ENCODE assay signal across 29 mouse cellular contexts in genomic region chr7:127681888-127682553, GRCm38 (mm10). TPM values are rescaled to one million over a fixed set of nuclear protein-coding genes. Genes with fewer than 3 reads are reported as not detected.
DNase-seq lines count a peak whose midpoint lies in the region; ATAC-seq and TF ChIP-seq lines count a peak whose summit lies in the region.
"Had no signal": no experiment of that assay in that cellular context is flagged by ENCODE, and none has a peak within 500 bp of the region (broad histone marks: within the 10 kb centered on the region; RNA-seq: fewer than 3 reads in every experiment).

No protein-coding gene starts in this region.

- H3K36me3 ChIP-seq in intestine, postnatal 0 days (ENCODE audit: control insufficient read depth, insufficient read depth) = no peaks in the 10 kb centered on the region
- no peaks in the 10 kb centered on the region for H3K36me3 ChIP-seq in intestine, embryonic 16.5 days (ENCODE audit: control insufficient read depth, insufficient read depth, low read length)
- peaks cover 0 to 2% of the 10 kb centered on the region in 2 experiments; a peak in 1 of 4 replicates for H3K36me3 ChIP-seq in MEL (ENCODE audit: control insufficient read depth in 1 of 2, insufficient read depth in 2 of 2, low read length in 2 of 2)
- peaks cover 2% of the 10 kb centered on the region; the same call in 1 of the 2 replicates for H3K36me3 ChIP-seq in neural tube, embryonic 15.5 days
- H3K36me3 ChIP-seq: heart, embryonic 15.5 days; hindbrain, embryonic 15.5 days; lung, embryonic 15.5 days had no signal

- no peak overlapping the region for H3K9ac ChIP-seq in intestine, postnatal 0 days (ENCODE audit: low read depth, low read length)
- H3K9ac ChIP-seq in intestine, embryonic 16.5 days (ENCODE audit: low read depth, low read length) = no peak overlapping the region
- H3K9ac ChIP-seq in MEL (ENCODE audit: control insufficient read depth, low read depth, low read length, poor library complexity, severe bottlenecking) = no peak overlapping the region
- no peak overlapping the region for H3K9ac ChIP-seq in neural tube, embryonic 15.5 days (replicated peaks)
- H3K9ac ChIP-seq: embryonic facial prominence, embryonic 12.5 days; forebrain, embryonic 13.5 days; heart, embryonic 15.5 days; hindbrain, embryonic 15.5 days; lung, embryonic 15.5 days had no signal

- no peak for TF ChIP-seq POLR2A in MEL (IDR thresholded peaks at IDR 0.05; ENCODE audit: control insufficient read depth in 1 of 2, insufficient read depth in 1 of 2, low read depth in 1 of 2, low read length in 2 of 2, poor library complexity in 1 of 2)

- TF ChIP-seq RAD21 in MEL (IDR thresholded peaks at IDR 0.05; ENCODE audit: low read depth, low read length) = no peak

- no peaks in the 10 kb centered on the region for H3K27me3 ChIP-seq in intestine, postnatal 0 days (replicated peaks; ENCODE audit: control insufficient read depth, insufficient read depth, low read length)
- no peaks in the 10 kb centered on the region for H3K27me3 ChIP-seq in intestine, embryonic 16.5 days (replicated peaks; ENCODE audit: control insufficient read depth, insufficient read depth, low read length)
- no peaks in the 10 kb centered on the region for H3K27me3 ChIP-seq in MEL (ENCODE audit: control insufficient read depth in 1 of 2, insufficient read depth in 2 of 2, low read length in 2 of 2)
- H3K27me3 ChIP-seq in neural tube, embryonic 15.5 days (replicated peaks) = no peaks in the 10 kb centered on the region
- H3K27me3 ChIP-seq: embryonic facial prominence, embryonic 12.5 days; forebrain, embryonic 13.5 days; heart, embryonic 15.5 days; hindbrain, embryonic 15.5 days; lung, embryonic 15.5 days had no signal

- no peak for TF ChIP-seq EP300 in MEL (IDR thresholded peaks at IDR 0.05; ENCODE audit: low read depth in 1 of 2, low read length in 2 of 2)

- H3K4me1 ChIP-seq in intestine, postnatal 0 days (replicated peaks; ENCODE audit: control insufficient read depth, insufficient read depth, low read length) = no peaks in the 10 kb centered on the region
- H3K4me1 ChIP-seq in intestine, embryonic 16.5 days (ENCODE audit: control insufficient read depth, insufficient read depth, low read length) = peaks cover 18% of the 10 kb centered on the region
- H3K4me1 ChIP-seq in MEL (ENCODE audit: control insufficient read depth in 1 of 2, insufficient read depth in 2 of 2, low read length in 2 of 2) = peaks cover 0 to 8% of the 10 kb centered on the region in 2 experiments; a peak in 2 of 4 replicates
- peaks cover 7% of the 10 kb centered on the region; the same call in 1 of the 2 replicates for H3K4me1 ChIP-seq in neural tube, embryonic 15.5 days
- H3K4me1 ChIP-seq: forebrain, embryonic 13.5 days had no signal

- WGBS in intestine, postnatal 0 days = 45% methylated on average over 8 of the region's 8 CpGs
- 64% methylated on average over 8 of the region's 8 CpGs for WGBS in intestine, embryonic 16.5 days
- WGBS in neural tube, embryonic 15.5 days = 90% methylated on average over 8 of the region's 8 CpGs

- ATAC-seq in intestine, postnatal 0 days = peak; percentile 48; the same call in 1 of the 2 replicates
- ATAC-seq in intestine, embryonic 16.5 days = no peak
- ATAC-seq in megakaryocyte progenitor cell, adult 5-6 weeks (replicated peaks; ENCODE audit: poor library complexity) = peak; percentile 66
- no peak for ATAC-seq in neural tube, embryonic 15.5 days (ENCODE audit: low FRiP score)
- ATAC-seq: forebrain, embryonic 13.5 days had no signal

- DNase-seq in adrenal gland, adult 2 months = peak; percentile 56
- no peak for DNase-seq in adrenal gland, adult 18-20 months (ENCODE audit: low spot score in 2 of 2)
- no peak for DNase-seq in MEL (ENCODE audit: low read depth, low spot score)
- no peak for DNase-seq in layer of hippocampus, postnatal 14 days (ENCODE audit: low spot score in 2 of 2)
- DNase-seq: cerebellum, adult 11-12 months; cerebellum, postnatal 10 days; heart, postnatal 36 days; kidney, adult 9 months; kidney, postnatal 14 days; lung, postnatal 36 days had no signal

- H3K4me2 ChIP-seq in intestine, postnatal 0 days (replicated peaks; ENCODE audit: low read depth) = no peak overlapping the region
- no peak overlapping the region for H3K4me2 ChIP-seq in intestine, embryonic 16.5 days (ENCODE audit: low read depth, low read length)
- H3K4me2 ChIP-seq in neural tube, embryonic 15.5 days = no peak overlapping the region
- H3K4me2 ChIP-seq: embryonic facial prominence, embryonic 12.5 days; forebrain, embryonic 13.5 days; heart, embryonic 15.5 days; hindbrain, embryonic 15.5 days; lung, embryonic 15.5 days had no signal

- H3K79me2 ChIP-seq in MEL (ENCODE audit: control insufficient read depth, insufficient read depth, low read length, poor library complexity) = no peaks in the 10 kb centered on the region

- H3K27ac ChIP-seq in intestine, postnatal 0 days (ENCODE audit: low read depth, low read length) = no peak overlapping the region
- no peak overlapping the region for H3K27ac ChIP-seq in intestine, embryonic 16.5 days (ENCODE audit: low read length)
- H3K27ac ChIP-seq in MEL (ENCODE audit: control insufficient read depth, low read depth, low read length) = no peak overlapping the region
- H3K27ac ChIP-seq in neural tube, embryonic 15.5 days (replicated peaks) = no peak overlapping the region
- H3K27ac ChIP-seq: embryonic facial prominence, embryonic 12.5 days; forebrain, embryonic 13.5 days; heart, embryonic 15.5 days; hindbrain, embryonic 15.5 days; limb, embryonic 10.5 days; lung, embryonic 15.5 days; stomach, postnatal 0 days had no signal

- H3K9me3 ChIP-seq in intestine, postnatal 0 days (ENCODE audit: control insufficient read depth) = no peaks in the 10 kb centered on the region
- H3K9me3 ChIP-seq in intestine, embryonic 16.5 days (ENCODE audit: control insufficient read depth, low read length) = no peaks in the 10 kb centered on the region
- H3K9me3 ChIP-seq in MEL (replicated peaks; ENCODE audit: insufficient read depth, low read length) = no peaks in the 10 kb centered on the region
- H3K9me3 ChIP-seq in neural tube, embryonic 15.5 days (replicated peaks) = no peaks in the 10 kb centered on the region
- H3K9me3 ChIP-seq: embryonic facial prominence, embryonic 12.5 days; forebrain, embryonic 13.5 days; heart, embryonic 15.5 days; hindbrain, embryonic 15.5 days; limb, embryonic 10.5 days; lung, embryonic 15.5 days had no signal

- TF ChIP-seq CTCF in intestine, postnatal 0 days (IDR thresholded peaks at IDR 0.05; ENCODE audit: low read depth) = no peak
- no peak for TF ChIP-seq CTCF in MEL (IDR thresholded peaks at IDR 0.05 in 2 of 3, conservative IDR thresholded peaks at IDR 0.05 in 1 of 3; ENCODE audit: control insufficient read depth in 1 of 3, insufficient read depth in 1 of 3, low read depth in 2 of 3, low read length in 3 of 3, poor library complexity in 1 of 3, severe bottlenecking in 1 of 3)

- no peak overlapping the region for H3K4me3 ChIP-seq in intestine, postnatal 0 days (ENCODE audit: low read depth, low read length)
- H3K4me3 ChIP-seq in intestine, embryonic 16.5 days (ENCODE audit: low read length) = no peak overlapping the region
- H3K4me3 ChIP-seq in MEL (ENCODE audit: control insufficient read depth in 1 of 2, insufficient read depth in 1 of 2, low read depth in 2 of 2, low read length in 2 of 2) = no peak overlapping the region
- H3K4me3 ChIP-seq in neural tube, embryonic 15.5 days (replicated peaks) = no peak overlapping the region
- H3K4me3 ChIP-seq: embryonic facial prominence, embryonic 12.5 days; erythroblast, embryonic 14.5 days; forebrain, embryonic 13.5 days; heart, embryonic 15.5 days; hindbrain, embryonic 15.5 days; limb, embryonic 10.5 days; lung, embryonic 15.5 days had no signal

RNA-seq across cellular contexts. Expression of gene Bcl7c, which starts 26.7 kb away (rescaled TPM):
- total RNA-seq in adrenal gland, adult 2 months (2021) = 10 to 100 TPM; 70.9 to 86.0 TPM
- polyA plus RNA-seq in adrenal gland, adult 2 months (2012; rRNA removed) = 70.5 and 78.0 TPM in 2 replicates
- total RNA-seq in adrenal gland, adult 18-20 months (2021) = 10 to 100 TPM; 53.4 to 88.2 TPM
- polyA plus RNA-seq in intestine, postnatal 0 days (2015; fragmentation: Nextera tagmentation; extraction: Ambion mirVana) = 26.6 and 27.7 TPM in 2 replicates
- 24.9 and 34.5 TPM in 2 replicates for polyA plus RNA-seq in intestine, embryonic 16.5 days (2015; fragmentation: Nextera tagmentation; extraction: Ambion mirVana)
- 54.9 and 72.4 TPM in 2 replicates for total RNA-seq in MEL (2012; rRNA removed)
- polyA plus RNA-seq in MEL (2012; ENCODE audit: insufficient read depth in 1 of 2, insufficient read length in 2 of 2, low read depth in 1 of 2, low replicate concordance in 2 of 2, missing spikeins in 1 of 2) = 10 to 100 TPM in 1 of 2 experiments, not detected in 1; 98.4 TPM
- 61.1 and 63.4 TPM in 2 replicates for total RNA-seq in megakaryocyte progenitor cell, adult 5-6 weeks (2015)
- total RNA-seq in megakaryocyte progenitor cell, adult 5-6 weeks (2017) = 38.1 and 44.6 TPM in 2 replicates
- 10 to 100 TPM; 30.3 to 38.0 TPM for total RNA-seq in layer of hippocampus, postnatal 14 days (2021)
- 49.5 and 62.9 TPM in 2 replicates for polyA plus RNA-seq in neural tube, embryonic 15.5 days (2015; fragmentation: Nextera tagmentation; extraction: Ambion mirVana)

RNA-seq across cellular contexts. Expression of gene Ctf1, which starts 30.5 kb away (rescaled TPM):
- 1 to 10 TPM; 3.3 to 3.7 TPM for total RNA-seq in adrenal gland, adult 2 months (2021)
- 18.9 and 22.1 TPM in 2 replicates for polyA plus RNA-seq in adrenal gland, adult 2 months (2012; rRNA removed)
- total RNA-seq in adrenal gland, adult 18-20 months (2021) = 1 to 10 TPM; 3.3 to 4.8 TPM
- 4.1 TPM in 2 replicates for polyA plus RNA-seq in intestine, postnatal 0 days (2015; fragmentation: Nextera tagmentation; extraction: Ambion mirVana)
- polyA plus RNA-seq in intestine, embryonic 16.5 days (2015; fragmentation: Nextera tagmentation; extraction: Ambion mirVana) = 5.2 and 6.5 TPM in 2 replicates
- 1.9 and 2.8 TPM in 2 replicates for total RNA-seq in MEL (2012; rRNA removed)
- polyA plus RNA-seq in MEL (2012; ENCODE audit: insufficient read depth in 1 of 2, insufficient read length in 2 of 2, low read depth in 1 of 2, low replicate concordance in 2 of 2, missing spikeins in 1 of 2) = 1 to 10 TPM in 1 of 2 experiments, not detected in 1; 7.2 TPM
- total RNA-seq in megakaryocyte progenitor cell, adult 5-6 weeks (2015) = 0.83 and 1.8 TPM in 2 replicates
- 0.42 and 1.9 TPM in 2 replicates for total RNA-seq in megakaryocyte progenitor cell, adult 5-6 weeks (2017)
- 1 to 10 TPM; 3.2 to 5.4 TPM for total RNA-seq in layer of hippocampus, postnatal 14 days (2021)
- polyA plus RNA-seq in neural tube, embryonic 15.5 days (2015; fragmentation: Nextera tagmentation; extraction: Ambion mirVana) = 3.6 and 6.2 TPM in 2 replicates

RNA-seq across cellular contexts. Expression of gene Ctf2, which starts 49.9 kb away (rescaled TPM):
- total RNA-seq in adrenal gland, adult 2 months (2021) = not detected
- polyA plus RNA-seq in adrenal gland, adult 2 months (2012; rRNA removed) = not detected in 2 replicates
- total RNA-seq in adrenal gland, adult 18-20 months (2021) = not detected
- polyA plus RNA-seq in intestine, postnatal 0 days (2015; fragmentation: Nextera tagmentation; extraction: Ambion mirVana) = not detected in 2 replicates
- polyA plus RNA-seq in intestine, embryonic 16.5 days (2015; fragmentation: Nextera tagmentation; extraction: Ambion mirVana) = 0.07 and 0.12 TPM in 2 replicates
- 0.36 and 0.39 TPM in 2 replicates for total RNA-seq in MEL (2012; rRNA removed)
- 1 to 10 TPM in 1 of 2 experiments, not detected in 1; 1.0 TPM for polyA plus RNA-seq in MEL (2012; ENCODE audit: insufficient read depth in 1 of 2, insufficient read length in 2 of 2, low read depth in 1 of 2, low replicate concordance in 2 of 2, missing spikeins in 1 of 2)
- total RNA-seq in megakaryocyte progenitor cell, adult 5-6 weeks (2015) = not detected in 2 replicates
- not detected in 2 replicates for total RNA-seq in megakaryocyte progenitor cell, adult 5-6 weeks (2017)
- total RNA-seq in layer of hippocampus, postnatal 14 days (2021) = not detected
- 0.09 and 0.13 TPM in 2 replicates for polyA plus RNA-seq in neural tube, embryonic 15.5 days (2015; fragmentation: Nextera tagmentation; extraction: Ambion mirVana)
- total RNA-seq: adrenal gland, postnatal 36 days; gastrocnemius, adult 18-20 months; heart, postnatal 36 days; layer of hippocampus, adult 18-20 months; layer of hippocampus, postnatal 25 days; liver, adult 2 months; midbrain, postnatal 0 days had no signal
- polyA plus RNA-seq: liver, adult 2 months; midbrain, postnatal 0 days; urinary bladder, adult 2 months had no signal

Comparison
In these comparisons a context has a peak if more than half of its experiments do, and no peak if none do; other contexts are left out.
1. ATAC-seq: peak in intestine, postnatal 0 days (single experiment) and megakaryocyte progenitor cell, adult 5-6 weeks (single experiment); none in intestine, embryonic 16.5 days (single experiment) and neural tube, embryonic 15.5 days (single experiment).